Mouse (Mus musculus) cerebellum, adult 11-12 months (tissue): ENCODE data around the gene Scamp5.

Experiments used
- DNase-seq: peaks from one replicate; pipeline ENCODE4 v3.0.0; 2022

The Scamp5 gene

GRCm38 (mm10) chr9:57407120-57407905 lies 60.5 kb downstream of the Scamp5 start:
- no peak for DNase-seq

GRCm38 (mm10) chr9:57406395-57406794 lies 61.5 kb downstream of the Scamp5 start:
- DNase-seq = no peak

GRCm38 (mm10) chr9:57404036-57404435 lies 63.8 kb downstream of the Scamp5 start:
- no peak for DNase-seq

- no peak for DNase-seq
These were observed 65.3 kb downstream of the Scamp5 start for GRCm38 (mm10) chr9:57402318-57403251.

GRCm38 (mm10) chr9:57398773-57399172 lies 69.1 kb downstream of the Scamp5 start:
- DNase-seq = no peak

GRCm38 (mm10) chr9:57392892-57393291 lies 75.0 kb downstream of the Scamp5 start:
- DNase-seq = no peak
